Mouse (Mus musculus) megakaryocyte progenitor cell, adult 5-6 weeks (primary cell): ENCODE data around the gene Slc25a51. TPM values are rescaled to one million over a fixed set of nuclear protein-coding genes. Genes with fewer than 3 reads are reported as not detected.
"Not testable (repeated sequence)": the region's sequence is repeated elsewhere in the genome, so short reads cannot be mapped to it uniquely, and the experiment has no call there.

Experiments
- ATAC-seq: replicated peaks from 2 replicates; pipeline ENCODE4 v1.8.0; 2016; ENCODE audit warnings: mild to moderate bottlenecking, moderate TSS enrichment, inconsistent platforms; ENCODE audit not compliant: poor library complexity
- total RNA-seq, 2 experiments: library from RNA; stranded (forward) in 1 of 2; stranded (reverse) in 1 of 2; fragments of 157-497, 149-512 nt in 1 of 2; fragments of 200-1000 nt in 1 of 2; gene quantifications; 2 replicates each; pipeline versions ENCODE4 v1.2.3 to v1.2.4; 2015 to 2017

Slc25a51 gene
- total RNA-seq, 2 experiments from 2014 or later, result 38.7 to 43.2 TPM

DNA sequence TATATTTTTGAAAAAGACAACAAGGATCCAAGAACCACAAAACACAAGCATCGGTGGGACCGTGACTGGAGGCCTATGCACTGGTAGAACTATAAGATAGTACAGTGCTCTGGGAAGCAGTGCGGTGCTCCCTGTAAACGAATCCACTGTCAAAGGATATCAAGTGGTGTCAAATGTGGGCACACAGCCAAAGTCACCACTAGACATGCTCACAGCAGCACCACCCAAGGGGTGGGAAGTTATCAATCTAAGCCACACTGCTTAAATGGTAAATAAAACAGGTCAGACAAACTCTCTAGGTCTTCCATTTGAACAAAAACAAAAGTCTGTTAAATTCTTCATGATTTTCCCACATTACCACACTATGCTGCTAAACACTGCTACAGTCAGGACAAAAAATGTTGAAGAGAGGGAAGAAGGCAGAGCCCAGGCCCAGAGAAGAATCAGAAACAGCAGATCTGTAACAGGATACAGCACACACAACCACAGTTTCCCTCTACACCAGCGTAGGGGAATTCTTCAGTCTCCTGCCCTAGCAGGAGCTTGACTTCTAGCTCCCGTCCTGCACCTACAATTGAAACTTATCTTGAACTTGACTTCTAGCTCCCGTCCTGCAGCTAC, 5.6 kb downstream of the Slc25a51 start:
- ATAC-seq, result peak; percentile 73

- no peak for ATAC-seq
Measured at GRCm38 (mm10) chr4:45402281-45402680, 6.3 kb downstream of the Slc25a51 start.

GRCm38 (mm10) chr4:45399421-45400210, 8.9 kb downstream of the Slc25a51 start:
- ATAC-seq, result no peak

DNA sequence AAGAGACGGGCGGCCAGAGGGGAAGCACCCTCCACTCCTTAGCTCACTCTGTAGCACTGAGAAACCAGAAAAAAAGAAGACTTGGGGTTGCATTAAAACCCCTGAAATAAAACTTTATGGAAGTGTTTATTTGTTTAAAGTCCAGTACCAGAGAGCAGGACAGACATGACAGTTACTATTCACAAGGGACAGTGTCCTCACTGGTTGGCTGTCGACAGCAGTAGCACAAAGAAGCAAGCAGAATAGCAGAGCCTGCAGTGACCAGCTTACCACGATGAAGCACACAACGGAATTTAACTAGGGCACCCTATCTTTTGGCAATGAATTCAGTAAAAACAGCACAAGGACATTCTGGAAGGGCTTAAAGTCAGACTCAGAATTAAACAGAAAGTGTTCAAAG, 10.3 kb downstream of the Slc25a51 start:
- ATAC-seq, result not testable (repeated sequence)

DNA sequence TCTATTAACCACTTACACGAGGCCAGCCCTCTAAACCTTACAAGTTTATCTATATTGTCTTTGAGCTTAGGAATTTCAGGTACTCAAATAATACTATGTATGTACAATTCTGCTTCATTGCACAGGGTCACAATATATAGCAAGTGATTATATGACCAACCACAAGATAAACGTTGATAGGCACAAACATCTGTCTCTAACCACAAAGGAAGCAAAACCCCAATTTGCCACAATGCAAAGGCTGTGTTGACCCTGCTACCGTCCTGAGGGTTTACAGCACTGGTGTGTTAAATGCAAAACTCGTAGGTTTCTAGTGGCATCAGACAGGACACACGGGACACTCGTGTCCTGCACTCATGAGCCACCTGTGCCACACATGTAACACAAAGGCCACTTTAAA, 12.4 kb downstream of the Slc25a51 start:
- ATAC-seq, result peak; percentile 51

- ATAC-seq, result peak; percentile 48
Measured at GRCm38 (mm10) chr4:45393658-45394057, 14.9 kb downstream of the Slc25a51 start.

- peak; percentile 51; the same call in 1 of the 2 replicates for ATAC-seq
Measured at GRCm38 (mm10) chr4:45392994-45393393, 15.6 kb downstream of the Slc25a51 start.

GRCm38 (mm10) chr4:45392572-45392971, 16.0 kb downstream of the Slc25a51 start:
- ATAC-seq, result no peak

DNA sequence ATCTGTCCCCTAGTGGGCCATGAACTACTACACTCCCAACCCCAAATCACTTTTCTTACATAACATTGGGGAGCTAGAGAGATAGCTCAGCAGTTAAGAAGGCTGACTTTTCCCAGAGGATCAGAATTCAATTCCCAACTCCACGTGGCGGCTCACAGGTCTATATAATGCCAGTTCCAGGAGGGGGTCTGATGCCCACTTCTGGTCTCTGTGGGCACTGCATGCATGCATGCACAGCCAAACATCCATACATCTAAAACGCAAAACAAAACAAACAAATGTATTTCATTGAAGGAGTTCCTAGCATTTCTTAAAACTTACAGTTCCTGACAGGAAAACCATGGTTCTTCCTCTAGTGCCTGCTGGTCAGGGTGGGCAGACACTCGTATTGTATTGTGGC, 16.5 kb downstream of the Slc25a51 start:
- ATAC-seq, result no peak

- not testable (repeated sequence) for ATAC-seq
Measured at GRCm38 (mm10) chr4:45387296-45387695, 21.3 kb downstream of the Slc25a51 start.

GRCm38 (mm10) chr4:45382133-45382532, 26.4 kb downstream of the Slc25a51 start:
- not testable (repeated sequence) for ATAC-seq

DNA sequence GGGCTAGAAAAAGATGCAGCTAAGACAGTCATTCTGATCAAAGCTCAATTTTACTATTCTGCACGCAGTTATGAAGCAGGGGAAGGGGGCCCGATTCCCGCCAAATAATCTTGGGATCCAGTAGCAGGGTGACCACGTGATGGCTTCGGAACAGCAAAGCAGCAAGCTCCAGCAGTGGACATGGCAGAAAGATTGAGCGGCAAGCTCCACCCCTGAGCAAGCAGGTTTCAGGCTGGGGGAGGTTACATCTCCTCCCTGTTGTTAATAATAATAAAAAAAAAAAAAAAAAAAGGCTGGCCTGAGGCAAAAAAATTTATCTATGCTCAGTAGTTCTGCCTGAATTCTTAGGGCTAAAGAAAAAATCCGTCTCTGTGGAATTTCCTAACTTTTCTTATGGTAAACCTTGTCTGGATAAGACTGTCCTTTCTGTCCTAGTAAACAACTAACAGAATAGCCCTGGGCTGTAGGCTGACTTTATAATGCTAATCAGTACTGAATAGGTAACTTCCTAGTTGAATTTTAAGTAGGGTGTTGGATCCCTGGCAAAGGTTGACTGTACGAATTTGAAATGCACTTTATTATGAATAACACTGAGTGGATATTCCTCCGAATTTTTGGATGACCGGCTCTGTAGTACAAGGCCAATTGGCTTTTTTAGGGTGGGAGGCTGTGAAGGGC, 27.5 kb downstream of the Slc25a51 start:
- not testable (repeated sequence) for ATAC-seq

DNA sequence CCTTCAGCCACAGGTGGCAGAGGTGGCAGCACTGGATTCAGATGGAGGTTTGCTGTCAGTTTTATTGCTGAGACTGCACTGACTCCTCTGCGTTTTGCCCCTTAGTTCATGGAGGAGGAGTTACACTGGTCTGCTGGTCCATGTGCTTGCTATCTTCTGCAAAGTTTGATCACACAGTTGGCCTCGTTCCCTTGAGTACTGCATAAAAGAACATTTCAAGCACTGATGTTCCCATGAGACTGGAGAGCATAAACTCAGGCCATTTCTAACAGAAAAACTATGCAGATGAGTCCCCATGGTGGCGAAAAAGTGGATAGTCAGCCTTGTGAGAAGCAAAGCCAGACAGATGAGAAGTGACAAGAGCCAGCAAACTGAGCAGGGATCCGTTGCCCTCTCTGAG, 32.0 kb downstream of the Slc25a51 start:
- no peak for ATAC-seq

DNA sequence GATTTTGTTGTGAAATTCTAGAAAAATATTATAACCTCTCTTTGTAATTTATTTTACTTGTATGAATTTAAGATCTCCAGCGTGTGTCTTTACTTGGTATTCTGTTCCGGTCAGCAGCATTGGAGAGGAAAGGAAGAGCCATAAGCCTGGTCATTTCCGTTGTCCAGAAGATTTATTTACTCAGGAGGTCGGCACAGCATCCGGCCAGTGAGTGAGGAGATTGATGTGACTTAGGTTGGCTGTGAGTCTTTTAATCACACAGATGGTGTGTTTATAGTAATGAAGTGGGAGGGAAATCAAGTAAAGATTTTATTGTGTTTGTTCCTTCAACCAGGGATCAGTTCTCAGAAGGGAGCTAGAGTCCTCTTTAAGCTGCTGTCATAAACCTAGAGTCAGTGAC, 33.7 kb downstream of the Slc25a51 start:
- ATAC-seq, result no peak

- no peak for ATAC-seq
Measured at GRCm38 (mm10) chr4:45371261-45371660, 37.3 kb downstream of the Slc25a51 start.

- no peak for ATAC-seq
Measured at GRCm38 (mm10) chr4:45356653-45357052, 51.9 kb downstream of the Slc25a51 start.

Other genes with a start within 250 kb of the Slc25a51 start
- gene Frmpd1, start 223.9 kb downstream of the Slc25a51 start, total RNA-seq (2015), result not detected in 2 replicates
- not detected in 2 replicates for gene Frmpd1, start 223.9 kb downstream of the Slc25a51 start, total RNA-seq (2017)
- gene Trmt10b, start 111.6 kb downstream of the Slc25a51 start, total RNA-seq (2015), result 17.3 TPM in 2 replicates
- gene Trmt10b, start 111.6 kb downstream of the Slc25a51 start, total RNA-seq (2017), result 21.9 and 25.7 TPM in 2 replicates
- gene Dcaf10, start 66.7 kb downstream of the Slc25a51 start, total RNA-seq (2015), result 16.2 and 16.3 TPM in 2 replicates
- gene Dcaf10, start 66.7 kb downstream of the Slc25a51 start, total RNA-seq (2017), result 10.2 and 12.3 TPM in 2 replicates
- 79.7 and 89.4 TPM in 2 replicates for gene Exosc3, start 66.0 kb downstream of the Slc25a51 start, total RNA-seq (2015)
- 173 and 203 TPM in 2 replicates for gene Exosc3, start 66.0 kb downstream of the Slc25a51 start, total RNA-seq (2017)
- 1.5 TPM in 2 replicates for gene Shb, start 123.7 kb upstream of the Slc25a51 start, total RNA-seq (2015)
- 2.0 and 2.8 TPM in 2 replicates for gene Shb, start 123.7 kb upstream of the Slc25a51 start, total RNA-seq (2017)